Mouse (Mus musculus): ENCODE data around the gene Hist1h2ad. TPM values are rescaled to one million over a fixed set of nuclear protein-coding genes. Genes with fewer than 3 reads are reported as not detected.
"Not testable (repeated sequence)": the region's sequence is repeated elsewhere in the genome, so short reads cannot be mapped to it uniquely, and the experiment has no call there.

Hist1h2ad gene
- polyA plus RNA-seq, 1 experiment from 2014 or later, result 1.3 TPM

GRCm38 (mm10) chr13:23582219-23583056 lies 8.3 kb downstream of the Hist1h2ad start:
- 11% methylated on average over 6 of the region's 6 CpGs for WGBS
- H3K27ac ChIP-seq (ENCODE audit: low read depth, low read length), result peak overlapping the region; percentile 75; the same call in 1 of the 2 replicates
- peak overlapping the region; percentile 52 for H3K4me3 ChIP-seq (ENCODE audit: low read length)
- no peaks in the 10 kb centered on the region for H3K9me3 ChIP-seq (ENCODE audit: control insufficient read depth, low read length)
- H3K36me3 ChIP-seq (ENCODE audit: control insufficient read depth, insufficient read depth, low read length), result no peaks in the 10 kb centered on the region
- H3K4me2 ChIP-seq (ENCODE audit: low read length), result peak overlapping the region; percentile 95
- peaks cover 18% of the 10 kb centered on the region for H3K4me1 ChIP-seq (ENCODE audit: control insufficient read depth, insufficient read depth, low read depth, low read length)
- H3K9ac ChIP-seq (ENCODE audit: low read depth, low read length), result peak overlapping the region; percentile 62; the same call in 1 of the 2 replicates
- no peak for ATAC-seq
- no peaks in the 10 kb centered on the region for H3K27me3 ChIP-seq (replicated peaks; ENCODE audit: control insufficient read depth, insufficient read depth, low read length)

GRCm38 (mm10) chr13:23583387-23584068 lies 9.3 kb downstream of the Hist1h2ad start:
- no peaks in the 10 kb centered on the region for H3K9me3 ChIP-seq (ENCODE audit: control insufficient read depth, low read length)
- no peak overlapping the region for H3K4me3 ChIP-seq (ENCODE audit: low read length)
- ATAC-seq, result no peak
- no peaks in the 10 kb centered on the region for H3K36me3 ChIP-seq (ENCODE audit: control insufficient read depth, insufficient read depth, low read length)
- H3K27me3 ChIP-seq (replicated peaks; ENCODE audit: control insufficient read depth, insufficient read depth, low read length), result no peaks in the 10 kb centered on the region
- no peak overlapping the region for H3K4me2 ChIP-seq (ENCODE audit: low read length)
- peaks cover 18% of the 10 kb centered on the region for H3K4me1 ChIP-seq (ENCODE audit: control insufficient read depth, insufficient read depth, low read depth, low read length)
- no peak overlapping the region for H3K27ac ChIP-seq (ENCODE audit: low read depth, low read length)
- H3K9ac ChIP-seq (ENCODE audit: low read depth, low read length), result no peak overlapping the region

GRCm38 (mm10) chr13:23584331-23584730 lies 10.2 kb downstream of the Hist1h2ad start:
- Histone ChIP-seq H3K36me3 (ENCODE audit: control insufficient read depth, insufficient read depth, low read length) (no peaks in the 10 kb centered on the region), H3K4me2 (ENCODE audit: low read length) (peak overlapping the region; percentile 66), H3K9me3 (ENCODE audit: control insufficient read depth, low read length) (no peaks in the 10 kb centered on the region), H3K27me3 (replicated peaks; ENCODE audit: control insufficient read depth, insufficient read depth, low read length) (no peaks in the 10 kb centered on the region), H3K4me3 (ENCODE audit: low read length) (peak overlapping the region; percentile 50), H3K27ac (ENCODE audit: low read depth, low read length) (peak overlapping the region; percentile 55), H3K9ac (ENCODE audit: low read depth, low read length) (peak overlapping the region; percentile 14; the same call in 1 of the 2 replicates), H3K4me1 (ENCODE audit: control insufficient read depth, insufficient read depth, low read depth, low read length) (peaks cover 18% of the 10 kb centered on the region)
- ATAC-seq, result no peak

GRCm38 (mm10) chr13:23585029-23585441 lies 10.9 kb downstream of the Hist1h2ad start:
- Histone ChIP-seq H3K4me1 (ENCODE audit: control insufficient read depth, insufficient read depth, low read depth, low read length) (peaks cover 18% of the 10 kb centered on the region), H3K4me3 (ENCODE audit: low read length) (peak overlapping the region; percentile 50), H3K9ac (ENCODE audit: low read depth, low read length) (peak overlapping the region; percentile 63), H3K36me3 (ENCODE audit: control insufficient read depth, insufficient read depth, low read length) (no peaks in the 10 kb centered on the region), H3K4me2 (ENCODE audit: low read length) (peak overlapping the region; percentile 66), H3K9me3 (ENCODE audit: control insufficient read depth, low read length) (no peaks in the 10 kb centered on the region), H3K27me3 (replicated peaks; ENCODE audit: control insufficient read depth, insufficient read depth, low read length) (no peaks in the 10 kb centered on the region), H3K27ac (ENCODE audit: low read depth, low read length) (peak overlapping the region; percentile 75)
- under 1% methylated on average over 21 of the region's 21 CpGs for WGBS
- ATAC-seq, result no peak

GRCm38 (mm10) chr13:23585442-23586098 lies 11.4 kb downstream of the Hist1h2ad start:
- Histone ChIP-seq H3K4me1 (ENCODE audit: control insufficient read depth, insufficient read depth, low read depth, low read length) (peaks cover 18% of the 10 kb centered on the region), H3K27ac (ENCODE audit: low read depth, low read length) (peak overlapping the region; percentile 75), H3K4me3 (ENCODE audit: low read length) (peak overlapping the region; percentile 50), H3K9ac (ENCODE audit: low read depth, low read length) (peak overlapping the region; percentile 63), H3K4me2 (ENCODE audit: low read length) (peak overlapping the region; percentile 66)
- not testable (repeated sequence) for H3K9me3 ChIP-seq (ENCODE audit: control insufficient read depth, low read length); H3K36me3 ChIP-seq (ENCODE audit: control insufficient read depth, insufficient read depth, low read length); H3K27me3 ChIP-seq (replicated peaks; ENCODE audit: control insufficient read depth, insufficient read depth, low read length)
- 0% methylated on average over 21 of the region's 36 CpGs for WGBS
- ATAC-seq, result peak; percentile 90

GRCm38 (mm10) chr13:23586099-23586939 lies 12.1 kb downstream of the Hist1h2ad start:
- 1% methylated on average over 22 of the region's 22 CpGs for WGBS
- H3K27me3 ChIP-seq (replicated peaks; ENCODE audit: control insufficient read depth, insufficient read depth, low read length), result no peaks in the 10 kb centered on the region
- H3K9me3 ChIP-seq (ENCODE audit: control insufficient read depth, low read length), result no peaks in the 10 kb centered on the region
- H3K27ac ChIP-seq (ENCODE audit: low read depth, low read length), result peak overlapping the region; percentile 75
- H3K4me1 ChIP-seq (ENCODE audit: control insufficient read depth, insufficient read depth, low read depth, low read length), result peaks cover 18% of the 10 kb centered on the region
- peak overlapping the region; percentile 48 for H3K9ac ChIP-seq (ENCODE audit: low read depth, low read length)
- H3K36me3 ChIP-seq (ENCODE audit: control insufficient read depth, insufficient read depth, low read length), result no peaks in the 10 kb centered on the region
- ATAC-seq, result no peak
- H3K4me2 ChIP-seq (ENCODE audit: low read length), result peak overlapping the region; percentile 66
- peak overlapping the region; percentile 50 for H3K4me3 ChIP-seq (ENCODE audit: low read length)

GRCm38 (mm10) chr13:23586940-23587225 lies 12.7 kb downstream of the Hist1h2ad start:
- Histone ChIP-seq H3K4me2 (ENCODE audit: low read length) (peak overlapping the region; percentile 66), H3K27ac (ENCODE audit: low read depth, low read length) (peak overlapping the region; percentile 75), H3K9me3 (ENCODE audit: control insufficient read depth, low read length) (no peaks in the 10 kb centered on the region)

GRCm38 (mm10) chr13:23591206-23591605 lies 17.0 kb downstream of the Hist1h2ad start:
- Histone ChIP-seq H3K9me3 (ENCODE audit: control insufficient read depth, low read length) (no peaks in the 10 kb centered on the region), H3K4me1 (ENCODE audit: control insufficient read depth, insufficient read depth, low read depth, low read length) (peaks cover 7% of the 10 kb centered on the region)

More at GRCm38 (mm10) chr13:23586940-23587225, 12.7 kb downstream of the Hist1h2ad start:
- H3K4me1 ChIP-seq (ENCODE audit: control insufficient read depth, insufficient read depth, low read depth, low read length), result peaks cover 17% of the 10 kb centered on the region
- no peaks in the 10 kb centered on the region for H3K27me3 ChIP-seq (replicated peaks; ENCODE audit: control insufficient read depth, insufficient read depth, low read length)
- peak overlapping the region; percentile 32 for H3K4me3 ChIP-seq (ENCODE audit: low read length)
- no peak for ATAC-seq
- 2% methylated on average over 1 of the region's 1 CpGs for WGBS
- H3K9ac ChIP-seq (ENCODE audit: low read depth, low read length), result peak overlapping the region; percentile 48; the same call in 1 of the 2 replicates
- no peaks in the 10 kb centered on the region for H3K36me3 ChIP-seq (ENCODE audit: control insufficient read depth, insufficient read depth, low read length)

More at GRCm38 (mm10) chr13:23591206-23591605, 17.0 kb downstream of the Hist1h2ad start:
- no peak overlapping the region for H3K4me3 ChIP-seq (ENCODE audit: low read length)
- 97% methylated on average over 7 of the region's 7 CpGs for WGBS
- no peaks in the 10 kb centered on the region for H3K36me3 ChIP-seq (ENCODE audit: control insufficient read depth, insufficient read depth, low read length)
- H3K9ac ChIP-seq (ENCODE audit: low read depth, low read length), result no peak overlapping the region
- no peak for ATAC-seq
- no peak overlapping the region for H3K4me2 ChIP-seq (ENCODE audit: low read length)
- H3K27me3 ChIP-seq (replicated peaks; ENCODE audit: control insufficient read depth, insufficient read depth, low read length), result no peaks in the 10 kb centered on the region
- H3K27ac ChIP-seq (ENCODE audit: low read depth, low read length), result no peak overlapping the region
